9 mouse cellular contexts compared by ENCODE assay signal in the genomic region with DNA sequence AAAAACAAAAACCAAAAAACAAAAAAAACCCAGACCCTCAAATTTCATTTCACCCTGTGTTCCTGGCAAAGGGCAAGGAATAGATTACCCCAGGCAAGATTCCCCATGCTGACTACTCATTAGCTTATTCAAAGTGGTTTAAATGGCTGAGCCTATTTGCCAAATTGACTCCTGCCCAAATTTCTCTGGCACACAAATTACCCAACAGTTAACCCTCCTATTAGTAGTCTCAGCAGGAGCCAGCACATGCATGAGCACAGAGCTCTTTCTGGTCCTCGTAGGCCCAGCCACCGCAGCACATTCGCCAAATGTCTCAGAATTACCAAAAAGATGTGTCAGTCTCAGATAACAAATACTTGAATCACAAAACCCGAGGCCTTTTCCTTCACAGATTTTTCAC.
DNase-seq lines count a peak whose midpoint lies in the region; ATAC-seq lines count a peak whose summit lies in the region.
"Had no signal": no experiment of that assay in that cellular context is flagged by ENCODE, and none has a peak within 500 bp of the region (broad histone marks: within the 10 kb centered on the region; RNA-seq: fewer than 3 reads in every experiment).

No protein-coding gene starts in this region.

- 47% methylated on average over 4 of the region's 4 CpGs for WGBS in heart, embryonic 11.5 days (ENCODE audit: insufficient replicate concordance)
- 3% methylated on average over 4 of the region's 4 CpGs for WGBS in forebrain, embryonic 14.5 days

- no peak for ATAC-seq in heart, embryonic 11.5 days (replicated peaks; ENCODE audit: insufficient number of reproducible peaks, low FRiP score, low TSS enrichment)
- ATAC-seq in forebrain, embryonic 14.5 days: peak; percentile 90

- intact Hi-C loops in left cerebral cortex, postnatal 36 days (cut with DNase I): no loop called here

- no peak overlapping the region for H3K4me3 ChIP-seq in heart, embryonic 11.5 days (ENCODE audit: low read depth, low read length)
- no peak overlapping the region for H3K4me3 ChIP-seq in forebrain, embryonic 14.5 days (ENCODE audit: low read depth, low read length)
- H3K4me3 ChIP-seq: erythroblast, embryonic 14.5 days had no signal

- no peaks in the 10 kb centered on the region for H3K9me3 ChIP-seq in heart, embryonic 11.5 days (replicated peaks; ENCODE audit: control insufficient read depth, low read length)
- H3K9me3 ChIP-seq in forebrain, embryonic 14.5 days (replicated peaks; ENCODE audit: control insufficient read depth, low read length): no peaks in the 10 kb centered on the region

- no peak overlapping the region for H3K9ac ChIP-seq in heart, embryonic 11.5 days (ENCODE audit: low read depth, low read length)
- no peak overlapping the region for H3K9ac ChIP-seq in forebrain, embryonic 14.5 days (ENCODE audit: low read length)

- no peak overlapping the region for H3K27ac ChIP-seq in heart, embryonic 11.5 days (ENCODE audit: low read depth, low read length)
- peak overlapping the region; percentile 83 for H3K27ac ChIP-seq in forebrain, embryonic 14.5 days (ENCODE audit: low read depth, low read length)

- DNase-seq in heart, adult 9 months (ENCODE audit: low spot score in 2 of 2): peak; percentile 11 to 17
- peak; percentile 31 for DNase-seq in cerebellum, adult 11 months
- peak; percentile 96 for DNase-seq in forebrain, embryonic 14.5 days (ENCODE audit: low spot score)
- peak; percentile 20 to 41 for DNase-seq in left cerebral cortex, postnatal 36 days (ENCODE audit: low spot score in 2 of 2)
- no peak for DNase-seq in ovary, postnatal 14 days (ENCODE audit: low spot score)
- no peak for DNase-seq in spleen, postnatal 36 days (ENCODE audit: low spot score in 2 of 2)
- no peak for DNase-seq in embryo, embryonic 10 days (ENCODE audit: low spot score)

- H3K4me1 ChIP-seq in heart, embryonic 11.5 days (ENCODE audit: control insufficient read depth, insufficient read depth, low read length): peaks cover 3% of the 10 kb centered on the region; the same call in 1 of the 2 replicates
- H3K4me1 ChIP-seq in forebrain, embryonic 14.5 days (ENCODE audit: control insufficient read depth, insufficient read depth, low read length): peaks cover 4% of the 10 kb centered on the region

- no peak overlapping the region for H3K4me2 ChIP-seq in heart, embryonic 11.5 days
- no peak overlapping the region for H3K4me2 ChIP-seq in forebrain, embryonic 14.5 days (ENCODE audit: low read length)

- H3K27me3 ChIP-seq in heart, embryonic 11.5 days (ENCODE audit: control insufficient read depth, insufficient read depth, low read length): no peaks in the 10 kb centered on the region
- no peaks in the 10 kb centered on the region for H3K27me3 ChIP-seq in forebrain, embryonic 14.5 days (replicated peaks; ENCODE audit: control insufficient read depth, insufficient read depth, low read length)

- no peaks in the 10 kb centered on the region for H3K36me3 ChIP-seq in heart, embryonic 11.5 days (ENCODE audit: control insufficient read depth, insufficient read depth, low read length)
- no peaks in the 10 kb centered on the region for H3K36me3 ChIP-seq in forebrain, embryonic 14.5 days (ENCODE audit: control insufficient read depth, insufficient read depth, low read length)

Comparison
In these comparisons a context has a peak if more than half of its experiments do, and no peak if none do; other contexts are left out.
1. DNase-seq: peak in heart, adult 9 months (2 of 2), cerebellum, adult 11 months (single experiment), forebrain, embryonic 14.5 days (single experiment) and left cerebral cortex, postnatal 36 days (2 of 2); none in ovary, postnatal 14 days (single experiment), spleen, postnatal 36 days (0 of 2) and embryo, embryonic 10 days (single experiment).